Comparison of ENCODE assay signal across 9 mouse cellular contexts in the genomic region with DNA sequence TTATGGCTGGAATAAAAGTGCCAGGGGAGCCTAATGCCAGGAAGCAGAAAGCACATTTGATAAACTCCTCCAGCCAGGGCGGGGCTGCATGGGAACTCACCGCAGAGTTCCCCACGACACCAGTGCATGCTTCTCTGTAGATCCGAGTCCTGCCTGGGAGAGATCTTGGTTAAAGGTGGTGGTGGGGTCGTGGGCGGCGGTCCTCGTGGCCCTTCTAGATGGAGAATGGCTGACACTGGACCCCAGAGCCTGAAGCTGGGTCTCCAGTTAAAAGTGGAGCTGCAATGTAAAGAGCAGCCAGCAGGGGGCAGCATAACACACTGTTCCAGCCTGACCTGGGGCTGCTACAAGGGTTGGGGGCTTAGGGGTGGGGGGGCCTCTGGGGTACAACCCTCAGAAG. TPM values are rescaled to one million over a fixed set of nuclear protein-coding genes. Genes with fewer than 3 reads are reported as not detected.
DNase-seq lines count a peak whose midpoint lies in the region; ATAC-seq and TF ChIP-seq lines count a peak whose summit lies in the region.
"Had no signal": no experiment of that assay in that cellular context is flagged by ENCODE, and none has a peak within 500 bp of the region (broad histone marks: within the 10 kb centered on the region; RNA-seq: fewer than 3 reads in every experiment).

No protein-coding gene starts in this region.

- intact Hi-C loops in left cerebral cortex, adult 2 months (cut with DNase I) = loop anchor here (5.0 kb wide), 1 partner anchor 396 kb away; no protein-coding TSS in a partner anchor

- H3K9ac ChIP-seq in kidney, embryonic 14.5 days (ENCODE audit: low read depth, low read length) = no peak overlapping the region
- peak overlapping the region; percentile 22; the same call in 1 of the 2 replicates for H3K9ac ChIP-seq in liver, postnatal 0 days (replicated peaks)

- 16% methylated on average over 8 of the region's 8 CpGs for WGBS in kidney, embryonic 14.5 days
- WGBS in liver, postnatal 0 days (ENCODE audit: insufficient replicate concordance) = 13% methylated on average over 8 of the region's 8 CpGs

- peak; percentile 77 for TF ChIP-seq CTCF in left cerebral cortex, adult 2 months (IDR thresholded peaks at IDR 0.05)
- peak; percentile 84 for TF ChIP-seq CTCF in liver, postnatal 0 days (IDR thresholded peaks at IDR 0.05; ENCODE audit: low read depth)

- H3K4me1 ChIP-seq in kidney, embryonic 14.5 days (ENCODE audit: control insufficient read depth, insufficient read depth, low read length) = peaks cover 18% of the 10 kb centered on the region
- peaks cover 11% of the 10 kb centered on the region for H3K4me1 ChIP-seq in liver, postnatal 0 days (ENCODE audit: insufficient read depth)

- peak; percentile 52 to 55 for DNase-seq in left cerebral cortex, adult 2 months (ENCODE audit: extremely low spot score in 1 of 2, low spot score in 2 of 2)
- DNase-seq in left cerebral cortex, adult 11 months (ENCODE audit: low spot score) = no peak
- peak; percentile 73 for DNase-seq in adrenal gland, postnatal 14 days
- DNase-seq in liver, postnatal 0 days = peak; percentile 76
- DNase-seq in retina, embryonic 14.5 days (ENCODE audit: low spot score) = peak; percentile 91
- DNase-seq in urinary bladder, postnatal 25 days (ENCODE audit: low spot score) = peak; percentile 64

- ATAC-seq in erythroblast, adult 5-6 weeks (replicated peaks; ENCODE audit: low FRiP score, poor library complexity, severe bottlenecking) = peak; percentile 66
- no peak for ATAC-seq in kidney, embryonic 14.5 days (ENCODE audit: low FRiP score, low TSS enrichment)
- ATAC-seq in liver, postnatal 0 days = peak; percentile 43

- H3K36me3 ChIP-seq in kidney, embryonic 14.5 days (ENCODE audit: control insufficient read depth, insufficient read depth, low read length) = no peaks in the 10 kb centered on the region
- no peaks in the 10 kb centered on the region for H3K36me3 ChIP-seq in liver, postnatal 0 days (replicated peaks; ENCODE audit: insufficient read depth, low read length)

- H3K9me3 ChIP-seq in kidney, embryonic 14.5 days (ENCODE audit: control insufficient read depth, low read length) = no peaks in the 10 kb centered on the region
- H3K9me3 ChIP-seq in liver, postnatal 0 days (ENCODE audit: low read length) = no peaks in the 10 kb centered on the region

- TF ChIP-seq EP300 in liver, postnatal 0 days (IDR thresholded peaks at IDR 0.05; ENCODE audit: low read depth) = no peak

- no peak overlapping the region for H3K27ac ChIP-seq in left cerebral cortex, adult 2 months
- no peak overlapping the region for H3K27ac ChIP-seq in kidney, embryonic 14.5 days (ENCODE audit: low read depth, low read length)
- no peak overlapping the region for H3K27ac ChIP-seq in liver, postnatal 0 days (ENCODE audit: low read depth)

- no peak overlapping the region for H3K4me3 ChIP-seq in left cerebral cortex, adult 2 months
- H3K4me3 ChIP-seq in kidney, embryonic 14.5 days (ENCODE audit: low read length) = no peak overlapping the region
- peak overlapping the region; percentile 21 for H3K4me3 ChIP-seq in liver, postnatal 0 days (ENCODE audit: low read depth, low read length)

- H3K4me2 ChIP-seq in kidney, embryonic 14.5 days (replicated peaks; ENCODE audit: low read depth, low read length) = peak overlapping the region; percentile 17; the same call in 1 of the 2 replicates
- H3K4me2 ChIP-seq in liver, postnatal 0 days (ENCODE audit: low read depth, low read length) = peak overlapping the region; percentile 60

- H3K27me3 ChIP-seq in kidney, embryonic 14.5 days (ENCODE audit: control insufficient read depth, insufficient read depth, low read length) = no peaks in the 10 kb centered on the region; the same call in 1 of the 2 replicates
- H3K27me3 ChIP-seq in liver, postnatal 0 days (ENCODE audit: insufficient read depth, low read length) = no peaks in the 10 kb centered on the region

RNA-seq across cellular contexts. Expression of a gene that starts 38.3 kb away (rescaled TPM):
- not detected for total RNA-seq in left cerebral cortex, adult 2 months (2021)
- not detected in 2 replicates for total RNA-seq in adrenal gland, postnatal 14 days (2021)
- not detected in 2 replicates for total RNA-seq in erythroblast, adult 5-6 weeks (2015; ENCODE audit: low replicate concordance)
- total RNA-seq in erythroblast, adult 5-6 weeks (2017; ENCODE audit: low replicate concordance) = not detected in 2 replicates
- polyA plus RNA-seq in kidney, embryonic 14.5 days (2014; fragmentation: Nextera tagmentation; extraction: Ambion mirVana) = not detected in 2 replicates
- not detected in 2 replicates for polyA plus RNA-seq in liver, postnatal 0 days (2015; fragmentation: Nextera tagmentation; extraction: Ambion mirVana)
- total RNA-seq: hematopoietic stem cell, adult 5-6 weeks had no signal

RNA-seq across cellular contexts. Expression of a gene that starts 54.6 kb away (rescaled TPM):
- total RNA-seq in left cerebral cortex, adult 2 months (2021) = 100 to 1,000 TPM; 198 to 208 TPM
- 290 and 302 TPM in 2 replicates for total RNA-seq in adrenal gland, postnatal 14 days (2021)
- 83.6 and 89.4 TPM in 2 replicates for total RNA-seq in erythroblast, adult 5-6 weeks (2015; ENCODE audit: low replicate concordance)
- 112 and 199 TPM in 2 replicates for total RNA-seq in erythroblast, adult 5-6 weeks (2017; ENCODE audit: low replicate concordance)
- polyA plus RNA-seq in kidney, embryonic 14.5 days (2014; fragmentation: Nextera tagmentation; extraction: Ambion mirVana) = 183 TPM in 2 replicates
- 73.4 and 76.7 TPM in 2 replicates for polyA plus RNA-seq in liver, postnatal 0 days (2015; fragmentation: Nextera tagmentation; extraction: Ambion mirVana)
